Mouse (Mus musculus) spleen, postnatal 4 days (tissue): ENCODE measurements at regions not wholly inside any gene's neighbourhood (a gene's known extent, or its start where the extent isn't known, plus 50 kb on each side); places are given as distances from the start of the nearest gene placed in this dataset.

Experiments
- DNase-seq, 2 experiments: peaks; one replicate each; pipeline ENCODE4 v3.0.0; 2022; ENCODE audit warnings: low spot score in 2 of 2

DNA sequence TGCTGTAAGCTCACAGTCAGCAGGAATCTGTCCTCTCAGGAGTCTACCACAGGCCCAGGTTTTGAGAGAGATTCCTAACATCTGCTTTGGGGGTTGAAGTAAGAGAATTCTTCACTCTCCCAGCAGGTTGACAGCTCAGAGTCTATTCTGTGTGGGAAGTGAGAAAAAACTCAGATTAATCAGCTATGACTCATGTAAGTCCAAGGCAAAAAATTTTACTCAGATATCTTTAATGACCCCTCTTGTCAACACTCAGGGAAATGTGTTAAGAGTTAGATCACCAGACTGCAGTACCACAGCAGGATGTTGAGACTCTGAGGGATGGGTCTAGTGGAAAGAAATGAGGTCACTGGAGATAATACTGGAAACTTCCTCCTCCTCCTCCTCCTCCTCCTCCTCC lies 688.4 kb downstream of the Hs3st4 start:
- no peak for DNase-seq

DNA sequence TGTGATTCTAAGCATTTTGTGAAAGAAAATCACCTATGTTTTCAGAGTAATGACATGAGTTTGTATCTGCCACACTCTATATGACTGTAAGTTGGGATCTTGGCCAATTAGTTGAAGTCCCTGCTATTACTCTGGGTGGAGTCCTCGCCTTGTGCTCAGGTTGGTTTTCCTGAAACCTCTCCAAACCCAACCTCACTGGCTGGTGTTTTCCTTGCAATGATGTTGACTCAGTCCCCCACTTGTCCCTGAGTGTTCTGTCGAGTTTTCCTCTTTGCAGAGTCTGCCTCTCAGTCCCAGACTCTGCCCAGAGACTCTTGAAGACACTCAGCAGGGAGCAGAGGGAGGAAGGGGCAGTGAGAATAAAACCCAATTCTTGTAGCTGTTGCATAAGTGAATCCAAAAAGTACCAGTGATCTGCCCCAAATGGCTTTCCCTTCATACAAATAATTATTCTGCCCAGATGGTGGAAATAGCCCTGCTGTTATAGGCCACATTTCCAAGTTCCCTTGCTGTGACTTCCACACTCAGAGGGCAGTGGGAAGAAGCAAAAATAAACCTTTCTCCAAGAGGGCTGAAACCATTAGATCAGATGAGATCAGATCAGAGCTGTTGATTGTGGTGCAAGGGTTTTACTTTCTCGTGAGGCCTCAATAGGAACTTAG lies 694.3 kb downstream of the Hs3st4 start:
- DNase-seq = no peak

DNA sequence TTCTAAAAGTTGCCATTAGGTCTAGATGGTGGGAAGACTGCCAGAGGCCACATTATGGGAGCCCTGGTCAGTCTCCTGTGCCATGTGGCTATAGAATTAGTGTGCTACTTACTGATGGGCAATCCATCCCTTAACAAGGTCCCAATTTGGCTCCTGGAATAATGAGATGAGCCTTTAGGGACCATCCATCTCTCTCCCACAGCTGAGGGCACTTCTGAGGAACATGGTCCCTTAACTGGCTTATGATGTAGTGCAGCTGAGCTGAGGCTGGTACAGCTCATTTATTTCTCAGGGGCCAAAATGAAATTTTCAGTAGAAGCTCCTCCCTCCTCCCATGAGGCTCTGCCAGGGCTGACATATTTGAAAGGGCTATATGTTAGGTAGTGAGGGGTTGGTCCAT lies 697.9 kb downstream of the Hs3st4 start:
- DNase-seq = no peak

DNA sequence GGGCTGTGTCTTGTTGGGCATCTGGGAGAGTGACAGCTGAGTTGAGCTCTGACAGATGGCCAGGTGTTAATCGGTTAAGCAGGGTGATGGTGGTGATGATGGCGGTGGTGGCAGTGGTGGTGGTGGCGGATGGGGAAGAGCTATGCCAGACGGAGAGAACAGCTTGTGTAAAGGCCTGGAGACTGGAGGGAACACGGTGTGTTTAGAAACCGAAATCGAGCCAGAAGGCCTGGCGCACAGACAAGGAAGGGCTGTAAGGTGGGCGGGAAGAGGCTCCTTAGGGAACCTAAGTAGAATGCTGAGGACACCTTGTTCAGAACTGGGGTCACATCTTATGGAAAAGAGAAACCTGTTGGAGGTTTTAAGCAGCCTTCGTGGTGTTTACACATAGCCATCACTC lies 698.5 kb downstream of the Hs3st4 start:
- no peak for DNase-seq

DNA sequence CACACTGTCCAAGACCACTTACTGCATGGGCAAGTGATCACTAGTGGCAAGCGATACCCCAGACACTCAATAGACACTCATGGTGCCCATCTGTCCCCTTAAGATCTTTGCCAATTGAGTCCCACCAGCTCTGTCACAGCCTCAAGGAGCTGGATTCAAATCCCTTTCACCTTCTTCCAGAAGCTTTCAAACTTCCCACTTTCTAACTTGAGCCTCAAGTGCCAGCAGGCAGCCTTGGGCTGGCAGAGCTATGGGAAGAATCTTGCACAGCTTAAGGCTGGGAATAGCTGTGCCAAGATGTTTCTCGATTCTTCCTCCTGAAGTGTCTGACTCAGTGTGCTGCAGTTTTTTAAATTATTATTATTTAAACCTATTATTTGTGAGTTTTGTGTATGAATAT lies 699.2 kb downstream of the Hs3st4 start:
- DNase-seq = no peak

DNA sequence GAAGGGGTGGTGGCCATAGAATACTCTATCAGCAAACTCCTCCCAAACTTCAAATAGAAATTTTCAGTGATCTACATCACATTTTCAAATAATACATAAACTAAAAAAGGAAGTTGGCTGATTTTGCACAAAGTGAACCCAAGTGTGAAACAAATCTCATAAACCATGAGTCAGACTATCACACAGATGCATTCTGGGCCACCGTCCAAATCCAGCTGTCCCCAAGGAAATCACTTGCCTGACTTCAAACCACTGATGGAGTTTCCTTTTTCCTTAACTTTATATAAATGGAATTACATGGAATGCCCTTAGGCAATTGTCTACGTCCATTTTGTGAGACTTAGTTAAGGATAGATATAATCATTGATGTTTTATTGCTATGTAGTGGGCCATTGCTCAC lies 702.8 kb downstream of the Hs3st4 start:
- no peak for DNase-seq

DNA sequence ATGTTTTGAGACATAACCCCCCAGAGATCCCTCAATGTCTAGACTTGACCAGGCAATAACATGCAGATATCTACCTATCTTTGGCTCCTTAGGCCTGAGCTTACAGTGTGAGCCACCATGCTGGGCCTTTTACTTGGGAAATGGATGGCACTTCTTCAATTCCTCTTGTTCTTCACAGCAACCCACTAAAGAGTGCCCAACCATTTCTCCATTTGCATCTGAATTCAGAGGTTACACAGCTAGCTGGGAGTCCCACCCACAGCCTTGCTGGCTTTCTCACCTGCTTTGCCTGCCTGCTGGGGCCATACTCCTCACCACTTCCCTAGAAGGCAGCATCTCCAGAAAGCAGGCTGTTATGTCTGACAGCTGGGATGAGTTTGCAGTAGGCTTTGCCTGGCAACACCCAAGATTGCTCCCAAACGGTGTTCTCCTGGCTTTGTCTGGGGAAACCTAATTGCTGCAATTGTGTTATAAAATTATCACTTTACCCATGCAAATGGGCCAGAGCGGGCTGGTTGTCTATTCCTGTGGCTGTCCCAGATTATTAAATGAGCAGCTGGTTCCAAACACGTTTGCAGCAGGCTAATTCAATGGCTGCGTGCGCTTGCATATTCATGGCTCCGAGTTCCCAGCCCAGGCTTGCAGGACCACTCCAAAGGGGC lies 721.6 kb downstream of the Hs3st4 start:
- DNase-seq = no peak

DNA sequence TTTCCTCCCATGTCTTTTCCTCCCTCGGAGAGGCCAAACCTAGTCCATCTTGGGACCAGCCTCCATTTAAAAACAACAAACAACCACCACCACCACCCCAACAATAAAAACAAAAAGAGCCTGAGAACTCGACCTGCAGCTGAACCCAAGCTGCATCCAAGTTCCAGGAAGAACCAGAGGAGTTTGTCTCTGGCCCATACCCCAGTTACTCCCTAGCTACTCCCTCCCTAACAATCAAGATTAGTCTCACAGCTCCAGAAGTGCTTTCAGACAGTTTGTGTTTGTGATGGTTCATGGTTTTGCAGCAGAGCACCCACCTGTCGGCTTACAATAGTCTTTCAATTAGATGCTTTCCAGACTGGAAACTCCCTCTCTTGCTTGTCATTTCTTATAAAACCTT lies 724.5 kb downstream of the Hs3st4 start:
- DNase-seq = no peak

DNA sequence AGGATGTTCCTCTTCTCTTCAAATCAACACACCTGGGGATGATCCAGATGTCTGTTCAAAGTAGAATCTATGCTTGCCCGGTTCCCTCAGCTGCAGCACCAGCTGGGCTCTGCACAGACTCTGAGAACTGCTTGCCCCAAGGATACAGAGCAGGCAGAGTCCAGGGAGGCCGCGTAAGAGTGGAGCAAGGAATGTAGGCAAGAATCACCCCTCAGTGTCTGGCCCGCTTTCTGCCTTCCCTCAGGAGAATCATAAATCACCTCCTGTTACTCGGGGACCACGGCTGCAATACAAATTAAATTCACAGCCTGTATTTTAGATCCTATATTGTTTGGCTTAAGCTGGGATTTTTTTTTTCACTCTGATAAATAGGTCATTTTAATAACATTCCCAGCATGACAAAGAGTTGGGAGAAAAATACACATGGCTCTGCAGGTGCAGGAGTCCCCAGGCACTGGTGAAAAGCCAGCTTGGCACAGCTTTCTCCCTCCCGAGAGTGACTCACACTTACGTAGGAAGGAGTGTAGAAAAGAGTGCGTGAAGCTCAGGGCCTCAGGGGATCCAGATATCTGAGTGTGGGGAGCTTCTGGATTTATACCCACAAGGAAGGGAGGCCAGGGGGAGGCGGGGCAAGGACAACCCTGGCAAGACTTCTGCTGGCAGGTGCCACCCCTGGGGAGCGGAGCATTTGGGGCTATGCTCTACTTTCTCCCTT lies 726.3 kb downstream of the Hs3st4 start:
- no peak for DNase-seq

DNA sequence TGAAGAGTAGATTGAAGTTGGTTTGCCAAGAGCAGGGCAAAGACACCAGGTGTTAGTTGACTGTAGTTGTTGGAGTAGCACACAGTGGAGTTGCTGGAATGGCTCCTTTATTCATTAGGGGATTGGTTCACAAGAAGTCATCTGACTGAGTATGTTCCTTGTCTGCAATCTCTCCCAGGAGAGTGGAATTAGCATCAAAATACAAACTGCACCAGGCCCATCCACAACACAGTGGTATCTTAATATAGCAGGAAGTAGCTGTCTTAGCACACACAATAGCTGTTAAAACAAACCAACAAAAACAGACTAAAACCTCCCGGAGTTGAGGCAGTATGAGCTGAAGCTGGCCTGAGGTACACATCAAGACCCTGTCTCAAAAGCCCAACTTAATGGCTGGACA lies 723.5 kb upstream of the Kdm8 start:
- DNase-seq = no peak

DNA sequence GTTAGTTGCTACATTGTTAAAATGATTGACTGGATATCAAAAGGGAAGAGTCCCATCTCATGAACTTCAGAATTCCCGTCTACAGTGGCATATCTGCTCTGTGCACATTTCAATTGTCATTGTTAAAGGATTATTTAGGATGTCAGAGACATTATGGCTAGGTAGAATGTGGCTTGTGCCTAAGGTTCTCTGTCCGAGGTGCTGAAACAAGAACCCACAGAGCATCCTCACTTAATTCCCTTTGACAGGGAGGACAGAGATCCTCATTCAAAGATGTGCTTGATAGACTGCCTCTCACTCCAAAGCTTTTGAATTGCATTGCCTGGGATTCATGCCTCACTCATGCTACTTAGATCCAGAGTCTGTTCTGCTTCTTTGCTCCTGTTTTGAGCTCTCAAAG lies 702.4 kb upstream of the Kdm8 start:
- DNase-seq = no peak

DNA sequence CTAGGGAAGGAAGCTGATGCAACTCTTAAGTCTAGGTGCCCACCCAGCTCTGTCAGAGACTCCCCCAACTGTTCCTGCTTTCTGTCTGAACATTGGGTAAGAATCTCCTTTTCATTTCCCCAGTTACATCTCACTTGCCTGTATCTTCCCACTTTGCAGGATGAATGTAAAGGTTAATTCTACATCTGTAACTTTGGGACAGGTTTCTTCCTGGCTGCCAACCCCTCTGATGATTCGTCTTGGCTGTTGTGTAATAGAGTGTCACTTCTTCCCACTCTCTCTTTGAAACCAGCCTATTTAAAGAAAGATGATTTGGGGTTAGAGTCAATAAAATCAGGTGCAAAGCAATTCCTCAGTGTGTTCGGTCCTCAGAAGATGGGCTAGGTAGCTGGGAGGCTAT lies 698.2 kb upstream of the Kdm8 start:
- DNase-seq = no peak

DNA sequence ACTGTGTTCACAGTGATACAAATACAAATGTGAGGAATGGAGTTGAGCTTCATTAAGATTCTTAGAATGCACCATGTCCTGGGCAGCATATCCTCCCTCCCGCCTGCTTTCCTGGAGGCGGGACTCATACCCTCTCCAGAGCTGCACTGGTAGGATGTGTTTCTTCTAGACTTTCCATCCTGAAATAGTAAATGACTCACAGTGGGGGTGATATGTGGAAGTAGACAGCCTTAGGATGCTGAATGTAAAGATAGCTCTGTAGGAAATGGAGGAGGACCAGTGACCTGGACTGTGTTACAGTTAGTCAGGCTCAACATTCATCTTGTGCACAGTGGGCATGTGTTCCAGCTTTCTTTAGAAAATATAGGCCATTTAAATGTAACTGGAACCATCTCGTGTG lies 696.1 kb upstream of the Kdm8 start:
- no peak for DNase-seq

DNA sequence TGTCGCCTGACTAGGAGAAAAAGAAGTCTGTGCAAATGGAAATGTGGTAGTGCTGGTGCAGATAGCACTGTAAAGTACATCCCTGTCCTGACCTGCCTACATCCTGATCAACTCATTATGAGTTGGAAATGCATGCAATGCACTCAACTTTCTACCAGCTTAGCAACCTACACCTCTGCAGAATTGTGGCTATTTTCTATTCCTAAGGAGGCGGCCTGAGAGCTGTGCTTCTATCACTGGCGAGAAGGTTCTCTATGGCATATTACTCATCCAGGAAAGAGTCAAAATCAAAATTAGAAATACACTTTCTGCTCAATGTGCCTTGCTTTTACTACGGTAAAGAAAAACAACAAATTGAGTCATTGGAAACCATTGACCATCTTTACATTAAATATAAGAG lies 685.4 kb upstream of the Kdm8 start:
- DNase-seq = no peak

DNA sequence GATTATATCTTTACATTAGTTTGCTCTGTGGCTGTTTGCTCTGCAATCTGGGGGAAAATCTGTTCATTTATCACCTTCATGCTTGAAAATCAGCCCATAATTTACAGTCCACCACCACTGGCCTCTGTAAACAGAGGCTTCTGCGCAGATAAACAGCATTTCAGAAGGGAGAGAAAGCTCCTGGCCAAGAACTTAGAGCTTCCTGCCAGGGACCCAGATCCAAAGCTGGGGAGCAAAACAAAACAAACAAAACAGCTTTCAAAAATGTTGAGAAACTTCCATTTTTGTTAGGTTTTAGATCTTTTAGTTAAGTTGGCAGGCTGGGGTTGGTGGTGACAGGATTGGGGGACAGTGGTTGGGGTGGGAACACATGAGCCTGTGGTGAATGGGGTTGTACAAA lies 666.7 kb upstream of the Kdm8 start:
- no peak for DNase-seq

DNA sequence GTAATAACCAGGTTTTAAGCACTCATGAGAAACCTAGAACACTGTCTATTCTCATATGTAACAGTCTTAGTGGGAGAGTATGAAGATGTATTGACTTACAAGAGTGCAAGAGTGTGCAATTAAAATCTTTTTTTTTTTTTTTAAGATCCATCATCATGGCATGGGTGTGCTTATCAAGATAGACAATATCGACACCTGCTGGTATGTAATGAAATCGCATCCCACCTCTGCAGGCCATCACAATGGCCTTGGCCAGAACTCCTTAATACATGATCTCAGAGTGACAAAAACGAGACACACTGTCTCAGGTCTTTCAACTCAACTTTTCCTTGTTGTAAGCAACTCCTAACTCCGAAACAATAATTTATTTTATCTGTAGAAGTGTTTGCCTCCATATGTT lies 661.7 kb upstream of the Kdm8 start:
- DNase-seq = no peak

DNA sequence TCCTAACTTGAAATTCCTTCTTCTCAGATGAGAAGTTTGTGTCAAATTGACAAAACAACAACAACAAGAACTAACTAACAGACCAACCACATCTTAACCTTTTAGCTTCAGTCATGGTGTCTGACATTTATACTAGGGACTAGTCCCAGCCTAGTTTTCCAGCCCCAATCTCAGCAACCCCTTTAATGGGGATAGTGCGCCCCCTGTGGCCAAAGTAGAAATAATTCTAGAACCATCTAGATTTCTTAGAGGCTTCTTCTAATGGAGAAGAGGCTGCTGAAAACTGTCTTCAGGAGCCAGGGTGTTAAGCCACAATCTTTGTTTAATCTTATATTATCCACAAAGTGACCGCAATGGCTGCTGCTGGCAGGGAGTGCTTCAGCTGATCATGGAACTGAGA lies 659.5 kb upstream of the Kdm8 start:
- DNase-seq = no peak

DNA sequence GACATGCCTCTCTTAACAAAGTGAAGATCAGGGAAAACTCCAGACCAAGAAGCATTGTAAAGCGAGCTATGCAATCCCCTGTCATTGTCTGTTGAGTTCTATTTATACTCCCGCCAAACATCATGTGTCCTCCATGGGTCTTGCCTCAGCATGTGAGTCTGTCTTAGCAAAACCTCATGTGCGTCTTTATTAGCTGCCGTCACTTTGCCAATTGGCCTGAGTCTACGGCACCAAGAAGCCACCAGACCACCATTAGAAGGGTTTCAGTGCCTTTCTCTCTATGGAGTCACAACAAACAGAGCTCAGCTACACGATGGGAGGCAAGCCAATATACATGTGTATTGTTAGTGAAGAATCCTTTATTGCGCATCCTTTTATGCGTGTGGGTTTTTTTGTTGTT lies 658.6 kb upstream of the Kdm8 start:
- DNase-seq = no peak

DNA sequence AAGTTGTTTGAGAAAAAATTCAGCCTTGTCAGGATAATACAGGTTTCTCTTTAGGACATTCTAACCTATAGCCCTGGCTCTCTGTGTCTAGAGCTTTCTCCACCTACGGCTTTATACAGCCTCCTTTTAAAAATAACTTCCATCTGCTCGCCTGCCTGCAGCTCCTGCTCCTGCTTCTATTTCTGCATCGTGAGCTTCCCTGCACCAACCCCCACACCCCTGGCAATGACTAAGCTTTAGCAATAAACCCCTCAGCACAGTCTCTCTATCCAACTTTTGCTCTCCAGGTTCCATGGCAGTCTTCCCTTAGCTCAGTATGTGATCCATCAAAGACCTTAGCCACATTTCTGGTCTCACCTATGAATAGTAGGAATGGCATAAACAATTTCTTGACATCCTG lies 655.7 kb upstream of the Kdm8 start:
- no peak for DNase-seq

DNA sequence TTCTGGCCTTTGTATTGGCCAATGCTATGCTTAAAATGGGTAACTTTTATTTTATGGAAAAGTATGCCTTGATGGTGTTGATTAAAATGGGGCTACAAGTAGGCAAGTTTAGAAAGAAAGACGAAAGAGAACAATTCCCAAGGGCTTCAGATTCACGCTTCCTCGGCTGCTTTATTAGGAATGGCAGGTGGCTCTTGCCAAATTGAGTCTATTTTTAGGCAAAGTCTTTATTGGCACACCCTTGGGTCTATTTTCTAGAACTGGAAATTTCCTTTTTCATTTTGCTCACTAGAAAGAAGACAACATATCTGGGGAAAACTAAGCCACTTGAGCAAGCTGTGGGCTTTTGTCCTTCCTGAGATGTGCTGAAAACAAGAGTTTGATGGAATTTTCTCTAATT lies 641.4 kb upstream of the Kdm8 start:
- DNase-seq = no peak

DNA sequence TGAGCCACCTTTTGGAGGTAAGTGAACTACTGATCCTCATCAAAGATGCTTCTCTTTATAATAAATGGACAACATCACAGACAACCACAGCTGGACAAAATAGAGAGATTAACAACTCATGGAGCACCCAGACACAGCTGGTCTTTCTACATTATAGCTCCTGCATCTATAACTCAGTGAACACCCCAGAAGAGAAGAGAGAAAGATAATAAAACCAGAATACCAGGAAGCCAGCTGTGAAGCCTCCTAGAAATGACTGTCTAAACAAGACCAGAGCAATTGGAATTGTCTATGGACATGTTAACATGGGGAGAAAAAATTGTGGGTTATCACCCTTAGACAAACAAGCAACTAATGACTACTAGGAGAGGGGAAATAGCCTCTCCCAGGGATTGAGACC lies 609.8 kb upstream of the Kdm8 start:
- DNase-seq = no peak

DNA sequence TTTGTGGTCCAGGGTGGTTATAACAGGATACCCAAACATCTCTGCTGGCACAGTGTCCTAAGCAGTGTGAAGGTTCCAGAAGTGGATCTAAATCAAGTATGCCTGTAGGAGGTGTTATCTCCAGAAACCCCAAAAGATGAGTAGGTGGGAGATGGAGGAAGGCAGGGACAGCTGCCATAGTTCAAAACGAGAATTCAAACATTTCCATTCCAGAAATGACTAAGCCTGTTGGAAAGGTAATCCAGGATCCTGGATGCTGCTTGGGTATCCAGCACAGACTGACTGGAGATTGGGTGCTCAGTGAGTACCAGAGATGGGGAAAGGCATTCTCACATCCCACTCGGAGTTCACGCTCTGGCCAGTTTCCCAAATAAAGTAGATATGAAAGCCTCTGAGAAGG lies 607.9 kb upstream of the Kdm8 start:
- DNase-seq = no peak

DNA sequence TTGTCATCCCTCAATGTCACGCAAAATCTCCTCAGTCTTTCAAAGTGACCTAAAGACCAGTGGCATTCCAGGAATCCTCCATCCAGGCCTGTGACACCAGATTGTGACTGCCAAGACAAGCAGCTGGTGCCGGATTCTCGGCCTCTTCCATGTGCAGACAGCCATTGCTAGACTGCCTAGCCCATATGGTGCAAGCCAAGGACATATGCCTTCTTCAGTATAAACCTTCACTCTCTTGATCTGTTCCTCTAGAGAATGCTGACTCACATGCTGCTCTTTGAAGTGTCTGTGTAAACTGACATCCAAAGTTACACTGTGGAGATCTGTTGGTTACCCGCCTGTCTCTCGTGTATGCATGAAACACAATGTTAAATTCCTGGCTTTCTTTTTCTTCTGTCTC lies 589.4 kb upstream of the Kdm8 start:
- no peak for DNase-seq
